Mouse (Mus musculus) embryonic facial prominence, embryonic 13.5 days (tissue): ENCODE measurements around the gene Comt. TPM values are rescaled to one million over a fixed set of nuclear protein-coding genes. Genes with fewer than 3 reads are reported as not detected.
A peak's percentile ranks its signal among the peaks of the same experiment; 100 is the strongest.

Source experiments
- ATAC-seq: fragments of 200-750 bp; cut with Nextera tagmentation; 2 replicates; pipeline ENCODE4 v1.8.0; 2017; ENCODE audit warnings: low read depth; ENCODE audit not compliant: insufficient number of reproducible peaks, insufficient read depth, low FRiP score, low TSS enrichment
- H3K27ac ChIP-seq: fragments of 300-500 bp; sonication (generic); 2 replicates; pipeline ENCODE4 v1.5.1; 2015; ENCODE audit warnings: moderate library complexity, mild to moderate bottlenecking, inconsistent platforms
- H3K27me3 ChIP-seq: fragments of 300-500 bp; sonication (generic); 2 replicates; pipeline ENCODE4 v1.6.1; 2015; ENCODE audit warnings: mild to moderate bottlenecking, inconsistent platforms
- H3K36me3 ChIP-seq: fragments of 300-500 bp; sonication (generic); 2 replicates; pipeline ENCODE4 v1.6.1; 2015; ENCODE audit warnings: mild to moderate bottlenecking, inconsistent platforms
- H3K4me1 ChIP-seq: fragments of 300-500 bp; sonication (generic); 2 replicates; pipeline ENCODE4 v1.6.1; 2015; ENCODE audit warnings: inconsistent platforms
- H3K4me2 ChIP-seq: fragments of 300-500 bp; sonication (generic); 2 replicates; pipeline ENCODE4 v1.6.1; 2015; ENCODE audit warnings: moderate library complexity, mild to moderate bottlenecking, inconsistent platforms
- H3K4me3 ChIP-seq: fragments of 300-500 bp; sonication (generic); 2 replicates; pipeline ENCODE4 v1.5.1; 2015; ENCODE audit warnings: mild to moderate bottlenecking, inconsistent platforms
- H3K9ac ChIP-seq: fragments of 300-500 bp; sonication (generic); 2 replicates; pipeline ENCODE4 v1.6.1; 2015; ENCODE audit warnings: mild to moderate bottlenecking, inconsistent platforms
- H3K9me3 ChIP-seq: fragments of 300-500 bp; sonication (generic); 2 replicates; pipeline ENCODE4 v1.6.1; 2016; ENCODE audit warnings: inconsistent platforms
- WGBS: fragments of 180-500 bp; shearing (Covaris S2); methylation state at CpG from one replicate; pipeline ENCODE4 v1.1.7; 2015; ENCODE audit warnings: mixed read lengths; 5-methylcytosine and 5-hydroxymethylcytosine counted together
- polyA plus RNA-seq: library from polyadenylated mRNA; unstranded; fragments of >200 nt; fragmentation: Nextera tagmentation; extraction: Ambion mirVana; gene quantifications from 2 replicates; pipeline ENCODE4 v1.2.1, GENCODE M21; 2015

The Comt gene
- 73.9 and 78.8 TPM in 2 replicates for polyA plus RNA-seq

DNA sequence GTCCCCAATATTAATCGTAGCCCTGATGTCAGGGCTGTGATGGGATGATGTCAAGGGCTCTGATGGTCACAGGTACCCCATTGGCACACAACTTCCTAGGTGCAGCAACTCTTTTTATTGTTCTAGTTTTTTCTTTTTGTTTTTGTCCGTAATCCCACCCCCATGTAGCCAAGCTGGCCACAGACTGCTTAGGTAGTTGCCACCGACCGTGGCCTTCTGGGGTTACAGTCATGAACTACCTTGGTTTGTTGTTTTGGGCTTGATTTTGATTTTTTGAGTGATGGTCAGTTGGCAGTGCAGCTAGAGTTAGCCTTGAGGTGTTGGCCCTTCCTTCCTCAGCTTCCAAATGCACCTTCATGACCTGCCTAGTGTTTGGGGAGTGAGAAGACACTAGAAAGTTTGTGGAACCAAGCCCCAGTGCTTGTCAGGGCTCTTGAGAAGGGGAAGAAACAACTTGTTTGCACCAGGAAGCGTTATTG lies at the start of gene Comt:
Gene Comt (minus strand): TSS at position 51 of the 479 bp plus-strand sequence.
- H3K4me1 ChIP-seq, result peaks cover 36% of the 10 kb centered on the region
- H3K27ac ChIP-seq, result peak within 1 kb of the TSS; percentile 64
- no peak for ATAC-seq
- H3K4me3 ChIP-seq, result peak within 1 kb of the TSS; percentile 81
- H3K9ac ChIP-seq, result peak within 1 kb of the TSS; percentile 89
- H3K4me2 ChIP-seq, result peak within 1 kb of the TSS; percentile 75
- H3K27me3 ChIP-seq, result no peaks in the 10 kb centered on the region
- H3K36me3 ChIP-seq, result peaks cover 13% of the 10 kb centered on the region
- 59% methylated on average over 5 of the region's 5 CpGs for WGBS
- H3K9me3 ChIP-seq, result no peaks in the 10 kb centered on the region

DNA sequence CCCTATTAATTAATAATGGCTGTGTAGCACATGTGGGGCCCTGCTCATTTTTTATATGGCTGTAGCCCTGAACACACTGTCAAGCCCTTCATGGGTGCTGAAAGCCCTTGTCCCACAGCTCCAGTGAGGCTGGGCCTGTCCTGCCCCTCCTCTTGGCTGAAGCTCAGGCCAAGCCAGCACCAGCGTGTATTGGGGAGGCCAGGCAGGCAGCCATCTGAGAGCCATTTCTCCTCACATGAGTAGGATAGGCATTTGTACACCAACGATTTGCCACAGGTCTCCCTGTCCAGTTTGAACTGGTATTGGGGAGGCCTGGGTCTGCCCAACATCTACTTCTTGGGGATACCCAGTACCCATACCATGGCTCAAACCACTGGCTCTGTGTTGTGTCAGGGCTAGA lies 47.4 kb upstream of the Comt start:
- Histone ChIP-seq H3K27me3 (no peaks in the 10 kb centered on the region), H3K4me1 (peaks cover 17% of the 10 kb centered on the region), H3K4me2 (no peak overlapping the region), H3K9me3 (no peaks in the 10 kb centered on the region), H3K36me3 (peaks cover 9% of the 10 kb centered on the region; the same call in 1 of the 2 replicates), H3K4me3 (no peak overlapping the region), H3K9ac (no peak overlapping the region), H3K27ac (no peak overlapping the region)
- 83% methylated on average over 2 of the region's 2 CpGs for WGBS
- no peak for ATAC-seq

DNA sequence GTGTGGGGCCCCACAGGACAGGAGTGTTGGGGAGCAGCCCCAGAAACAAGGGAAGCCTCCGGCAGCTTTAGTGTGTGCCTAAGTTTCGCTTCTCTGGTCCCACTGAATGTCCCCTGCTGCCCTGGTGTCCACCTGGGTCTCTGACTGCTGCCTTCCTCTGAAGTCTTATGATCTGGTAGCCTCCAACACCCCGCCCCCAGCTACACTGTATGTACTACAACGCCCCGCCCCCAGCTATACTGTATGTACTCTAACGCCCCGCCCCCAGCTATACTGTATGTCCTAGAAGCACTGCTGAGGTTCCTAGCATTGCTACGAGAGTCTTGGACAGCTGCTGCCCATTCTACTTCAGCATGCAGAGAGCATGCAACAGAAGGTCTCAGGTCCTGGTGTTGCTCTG lies 46.3 kb upstream of the Comt start:
- no peaks in the 10 kb centered on the region for H3K9me3 ChIP-seq
- 88% methylated on average over 8 of the region's 8 CpGs for WGBS
- ATAC-seq, result no peak
- H3K4me2 ChIP-seq, result no peak overlapping the region
- H3K9ac ChIP-seq, result no peak overlapping the region
- no peak overlapping the region for H3K27ac ChIP-seq
- no peak overlapping the region for H3K4me3 ChIP-seq
- H3K27me3 ChIP-seq, result no peaks in the 10 kb centered on the region
- peaks cover 10% of the 10 kb centered on the region; the same call in 1 of the 2 replicates for H3K36me3 ChIP-seq
- H3K4me1 ChIP-seq, result peaks cover 15% of the 10 kb centered on the region

DNA sequence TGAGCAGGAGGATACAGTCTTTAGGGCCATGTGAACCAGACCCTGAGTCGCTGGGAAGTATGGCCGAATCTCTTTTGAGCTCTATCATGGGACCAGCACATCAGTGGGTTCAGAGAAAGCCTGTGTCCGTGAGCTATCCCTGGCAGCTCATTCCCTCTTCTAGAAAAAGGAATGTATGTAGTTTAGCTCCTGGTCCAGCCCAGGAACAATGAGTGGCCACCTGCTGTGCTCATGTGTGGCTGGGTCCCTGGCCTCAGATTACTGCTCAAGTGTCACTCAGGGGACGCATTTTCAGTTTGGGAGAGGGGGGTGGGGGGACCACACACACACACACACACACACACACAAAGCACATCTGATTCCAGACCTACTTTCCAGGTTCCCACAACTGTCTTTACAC lies 45.8 kb upstream of the Comt start:
- WGBS, result 78% methylated on average over 4 of the region's 4 CpGs
- no peak overlapping the region for H3K4me2 ChIP-seq
- no peaks in the 10 kb centered on the region for H3K9me3 ChIP-seq
- H3K4me3 ChIP-seq, result no peak overlapping the region
- H3K27me3 ChIP-seq, result no peaks in the 10 kb centered on the region
- H3K27ac ChIP-seq, result no peak overlapping the region
- peaks cover 8% of the 10 kb centered on the region; the same call in 1 of the 2 replicates for H3K36me3 ChIP-seq
- ATAC-seq, result no peak
- H3K9ac ChIP-seq, result no peak overlapping the region
- peaks cover 15% of the 10 kb centered on the region; the same call in 1 of the 2 replicates for H3K4me1 ChIP-seq

DNA sequence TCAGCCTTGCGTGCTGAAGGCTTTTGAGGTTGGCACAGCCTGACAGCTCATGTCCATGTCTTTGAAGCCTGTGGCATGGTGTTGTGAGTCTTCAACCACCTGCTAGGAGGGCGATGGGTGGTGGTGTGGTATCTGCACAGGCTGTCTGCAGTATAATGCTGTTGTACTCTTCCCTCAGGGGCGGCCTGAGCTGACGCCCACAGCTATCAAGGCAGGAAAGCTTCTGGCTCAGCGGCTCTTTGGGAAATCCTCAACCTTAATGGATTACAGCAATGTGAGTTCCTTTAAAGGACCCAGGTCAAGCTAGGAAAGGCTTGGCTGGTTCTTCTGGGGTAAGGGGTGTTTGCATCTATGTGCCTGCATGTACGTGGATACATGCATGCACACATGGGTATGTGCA lies 45.3 kb upstream of the Comt start:
- H3K27me3 ChIP-seq, result no peaks in the 10 kb centered on the region
- H3K4me1 ChIP-seq, result peaks cover 15% of the 10 kb centered on the region; the same call in 1 of the 2 replicates
- 0 out of 2 replicates have a peak overlapping the region, but pooled peaks have one; percentile 12 for H3K27ac ChIP-seq
- no peak overlapping the region for H3K4me2 ChIP-seq
- H3K4me3 ChIP-seq, result no peak overlapping the region
- H3K9me3 ChIP-seq, result no peaks in the 10 kb centered on the region
- H3K36me3 ChIP-seq, result peaks cover 8% of the 10 kb centered on the region; the same call in 1 of the 2 replicates
- ATAC-seq, result no peak
- WGBS, result 80% methylated on average over 6 of the region's 6 CpGs
- no peak overlapping the region for H3K9ac ChIP-seq

DNA sequence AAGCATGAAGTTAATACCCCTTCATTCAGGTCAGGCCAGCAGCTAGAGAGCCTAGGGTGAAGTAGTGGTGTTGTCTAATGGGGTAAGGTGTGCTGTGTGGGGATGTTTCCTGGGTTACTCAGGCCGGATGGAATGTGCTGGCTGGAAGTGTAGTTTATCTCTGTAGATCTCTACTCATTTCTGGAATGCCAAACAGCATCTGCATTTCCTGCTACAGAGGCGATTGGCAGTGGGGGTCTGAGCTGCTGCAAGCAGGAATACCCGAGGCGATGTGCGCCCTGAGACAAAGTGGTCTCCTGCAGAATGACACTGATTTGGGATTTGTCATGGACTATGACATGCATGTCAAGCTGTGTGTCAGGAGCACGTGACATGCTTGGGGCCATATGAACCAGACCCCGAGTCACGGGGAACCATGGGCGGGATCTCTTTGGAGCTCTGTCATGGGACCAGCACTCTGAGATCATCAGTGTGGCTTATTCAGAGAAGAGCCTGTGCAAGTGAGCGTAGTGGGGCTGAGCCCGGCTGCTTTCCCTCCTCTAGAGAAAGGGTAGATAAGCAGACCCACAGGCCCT lies 44.8 kb upstream of the Comt start:
- Histone ChIP-seq H3K27me3 (no peaks in the 10 kb centered on the region), H3K4me2 (no peak overlapping the region), H3K27ac (0 out of 2 replicates have a peak overlapping the region, but pooled peaks have one; percentile 12), H3K36me3 (peaks cover 8% of the 10 kb centered on the region; the same call in 1 of the 2 replicates), H3K9me3 (no peaks in the 10 kb centered on the region), H3K4me1 (peaks cover 15% of the 10 kb centered on the region; the same call in 1 of the 2 replicates), H3K4me3 (no peak overlapping the region), H3K9ac (no peak overlapping the region)
- ATAC-seq, result no peak
- WGBS, result 53% methylated on average over 11 of the region's 11 CpGs

DNA sequence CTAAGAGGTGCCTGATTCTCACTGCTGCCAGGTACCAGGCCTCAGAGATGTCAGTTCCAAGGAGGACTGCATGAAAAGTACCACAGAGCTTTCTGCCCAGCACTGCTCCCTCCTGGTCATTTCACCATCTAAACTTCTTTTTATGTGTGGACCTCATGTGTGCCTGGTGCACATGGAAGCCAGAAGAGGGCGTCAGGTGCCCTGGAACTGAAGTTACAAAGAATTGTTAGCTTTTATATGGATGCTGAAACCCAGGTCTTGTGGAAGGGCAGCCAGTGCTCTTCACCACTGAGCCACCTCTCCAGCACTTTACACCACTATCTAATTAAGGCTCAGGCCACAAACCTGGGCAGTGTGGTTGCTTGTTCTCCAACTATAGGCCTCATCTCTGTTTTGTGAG lies 44.2 kb upstream of the Comt start:
- Histone ChIP-seq H3K36me3 (peaks cover 8% of the 10 kb centered on the region; the same call in 1 of the 2 replicates), H3K9me3 (no peaks in the 10 kb centered on the region), H3K4me2 (no peak overlapping the region), H3K27ac (0 out of 2 replicates have a peak overlapping the region, but pooled peaks have one; percentile 12), H3K4me1 (peaks cover 15% of the 10 kb centered on the region; the same call in 1 of the 2 replicates), H3K27me3 (no peaks in the 10 kb centered on the region), H3K4me3 (no peak overlapping the region), H3K9ac (no peak overlapping the region)
- 44% methylated on average over 1 of the region's 1 CpGs for WGBS
- no peak for ATAC-seq

DNA sequence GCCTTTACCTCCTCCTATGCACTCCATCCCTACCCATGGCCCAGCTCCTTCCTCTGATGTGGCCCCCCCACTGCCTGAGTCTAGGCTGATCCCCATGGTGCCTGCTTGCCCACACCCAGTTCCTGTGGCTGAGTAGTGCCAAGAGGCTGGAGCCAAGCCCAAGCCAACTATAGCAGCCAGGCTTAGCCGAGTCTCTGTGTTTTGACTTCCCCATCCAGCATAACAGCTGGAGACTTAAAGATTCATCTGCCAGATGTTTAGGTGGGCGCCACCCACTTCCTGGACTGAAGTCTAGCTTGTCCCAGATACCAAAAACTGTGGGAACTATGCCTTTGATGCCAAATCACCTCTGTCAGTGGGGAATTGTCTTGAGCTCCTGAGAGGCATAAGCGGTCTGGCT lies 37.6 kb upstream of the Comt start:
- Histone ChIP-seq H3K36me3 (0 out of 2 replicates have a peak, but pooled peaks cover 5% of the 10 kb centered on the region), H3K4me3 (no peak overlapping the region), H3K27me3 (0 out of 2 replicates have a peak, but pooled peaks cover 5% of the 10 kb centered on the region), H3K9me3 (no peaks in the 10 kb centered on the region), H3K4me1 (peaks cover 32% of the 10 kb centered on the region), H3K4me2 (no peak overlapping the region), H3K9ac (no peak overlapping the region), H3K27ac (peak overlapping the region; percentile 11; the same call in 1 of the 2 replicates)
- WGBS, result 59% methylated on average over 3 of the region's 3 CpGs
- ATAC-seq, result no peak

DNA sequence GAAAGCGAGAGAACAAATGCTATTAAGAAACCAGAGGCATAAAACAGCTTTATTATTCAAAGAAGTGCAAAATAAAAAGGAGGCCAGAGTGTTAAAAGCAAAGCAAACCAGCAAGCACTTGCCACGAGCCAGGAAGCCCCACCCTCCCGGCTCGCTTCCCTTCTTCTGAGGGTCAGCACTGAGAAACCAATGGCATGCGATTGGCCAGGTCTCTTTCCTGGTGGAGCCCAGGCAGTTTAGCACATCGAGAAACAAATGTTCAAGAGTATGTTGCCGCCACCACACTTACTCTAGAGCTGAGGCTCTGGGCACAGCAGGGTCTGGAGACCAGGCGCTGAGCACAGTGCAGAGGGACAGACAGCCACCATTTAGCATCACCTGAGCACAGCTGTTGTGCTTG lies 35.9 kb upstream of the Comt start:
- Histone ChIP-seq H3K4me2 (no peak overlapping the region), H3K4me1 (peaks cover 41% of the 10 kb centered on the region), H3K9ac (no peak overlapping the region), H3K36me3 (no peaks in the 10 kb centered on the region), H3K4me3 (no peak overlapping the region), H3K27me3 (0 out of 2 replicates have a peak, but pooled peaks cover 5% of the 10 kb centered on the region), H3K9me3 (no peaks in the 10 kb centered on the region), H3K27ac (no peak overlapping the region)
- ATAC-seq, result no peak
- 51% methylated on average over 8 of the region's 8 CpGs for WGBS

DNA sequence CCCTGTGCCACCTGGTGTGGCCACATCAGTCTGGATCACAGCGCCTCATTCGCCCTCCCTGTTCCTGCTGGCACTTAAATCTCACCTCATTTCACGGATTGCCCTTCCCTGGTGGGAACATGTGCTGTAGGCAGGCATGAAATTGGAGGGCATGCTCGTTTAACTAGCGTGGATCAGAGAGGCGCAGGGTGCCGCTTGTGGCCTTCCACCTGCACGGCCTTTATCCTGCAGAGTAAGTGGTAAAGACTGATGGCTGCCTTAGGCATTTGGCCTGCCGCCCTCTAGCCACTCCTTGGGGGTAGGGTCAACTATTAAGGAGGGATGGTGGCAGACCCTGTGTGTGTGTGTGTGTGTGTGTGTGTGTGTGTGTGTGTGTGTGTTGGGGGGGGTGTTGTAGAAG lies 35.4 kb upstream of the Comt start:
- no peak overlapping the region for H3K4me3 ChIP-seq
- 0 out of 2 replicates have a peak, but pooled peaks cover 1% of the 10 kb centered on the region for H3K36me3 ChIP-seq
- no peak overlapping the region for H3K4me2 ChIP-seq
- H3K27ac ChIP-seq, result no peak overlapping the region
- no peak for ATAC-seq
- no peaks in the 10 kb centered on the region for H3K9me3 ChIP-seq
- H3K27me3 ChIP-seq, result 0 out of 2 replicates have a peak, but pooled peaks cover 5% of the 10 kb centered on the region
- no peak overlapping the region for H3K9ac ChIP-seq
- 44% methylated on average over 9 of the region's 9 CpGs for WGBS
- H3K4me1 ChIP-seq, result peaks cover 41% of the 10 kb centered on the region

DNA sequence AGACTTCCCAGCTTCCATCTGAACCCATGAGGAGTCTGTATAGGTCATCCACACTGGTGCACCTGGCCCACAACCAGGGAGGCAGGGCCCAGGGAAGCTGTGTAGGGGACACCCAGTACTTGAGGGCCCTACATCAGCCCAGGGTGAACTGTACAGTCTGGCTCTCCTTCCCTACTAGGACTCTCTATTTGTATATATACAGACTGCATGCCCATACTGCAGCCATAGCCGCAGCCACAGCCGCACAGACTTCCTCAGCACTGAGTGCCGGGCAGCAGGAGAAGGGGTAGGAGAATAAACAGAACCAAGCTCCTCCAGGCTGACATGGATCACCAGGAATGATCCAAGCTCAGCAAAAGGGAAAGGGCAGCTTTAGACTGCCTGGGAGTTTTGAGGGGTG lies 34.2 kb upstream of the Comt start:
- H3K27ac ChIP-seq, result 0 out of 2 replicates have a peak overlapping the region, but pooled peaks have one; percentile 62
- H3K27me3 ChIP-seq, result peaks cover 9% of the 10 kb centered on the region; the same call in 1 of the 2 replicates
- peaks cover 9% of the 10 kb centered on the region; the same call in 1 of the 2 replicates for H3K36me3 ChIP-seq
- no peak overlapping the region for H3K4me2 ChIP-seq
- 92% methylated on average over 3 of the region's 3 CpGs for WGBS
- H3K9ac ChIP-seq, result peak overlapping the region; percentile 32; the same call in 1 of the 2 replicates
- no peak for ATAC-seq
- no peak overlapping the region for H3K4me3 ChIP-seq
- H3K9me3 ChIP-seq, result no peaks in the 10 kb centered on the region
- H3K4me1 ChIP-seq, result peaks cover 41% of the 10 kb centered on the region

DNA sequence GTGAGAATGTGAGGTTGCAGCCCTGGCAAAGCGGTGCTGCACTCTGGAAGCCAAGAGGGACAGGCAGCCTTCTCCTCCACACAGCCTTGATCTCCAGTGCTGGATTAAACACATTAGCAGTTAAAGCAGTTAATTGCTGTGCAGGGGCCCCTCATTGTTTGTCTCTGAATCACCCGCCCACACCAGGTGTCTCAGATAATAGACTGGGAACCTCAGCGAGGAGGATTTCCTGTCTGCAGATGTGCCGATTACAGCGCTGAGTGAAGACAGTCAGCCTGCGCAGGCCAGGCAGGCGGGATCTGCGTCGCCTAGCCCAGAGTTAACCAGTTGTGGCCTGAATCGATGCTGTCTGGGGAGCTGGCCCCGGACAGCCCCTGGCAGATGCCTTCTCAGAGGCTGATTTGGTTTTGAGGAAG lies 33.3 kb upstream of the Comt start:
- H3K4me3 ChIP-seq, result peak overlapping the region; percentile 5; the same call in 1 of the 2 replicates
- 2% methylated on average over 11 of the region's 11 CpGs for WGBS

More for the DNA sequence above, 33.3 kb upstream of the Comt start:
- Histone ChIP-seq H3K27ac (peak overlapping the region; percentile 62; the same call in 1 of the 2 replicates), H3K36me3 (peaks cover 9% of the 10 kb centered on the region; the same call in 1 of the 2 replicates), H3K9ac (peak overlapping the region; percentile 32), H3K27me3 (peaks cover 9% of the 10 kb centered on the region; the same call in 1 of the 2 replicates), H3K4me1 (peaks cover 41% of the 10 kb centered on the region), H3K9me3 (no peaks in the 10 kb centered on the region), H3K4me2 (peak overlapping the region; percentile 44)
- ATAC-seq, result peak; percentile 53
